Mouse (Mus musculus) mesoderm, embryonic 11.5 days (tissue): ENCODE measurements around the gene Prkcz.

Experiments used
- DNase-seq: peaks from one replicate; pipeline ENCODE4 v3.0.0-alpha.2; 2012; ENCODE audit warnings: low read depth, low spot score

Gene Prkcz

DNA sequence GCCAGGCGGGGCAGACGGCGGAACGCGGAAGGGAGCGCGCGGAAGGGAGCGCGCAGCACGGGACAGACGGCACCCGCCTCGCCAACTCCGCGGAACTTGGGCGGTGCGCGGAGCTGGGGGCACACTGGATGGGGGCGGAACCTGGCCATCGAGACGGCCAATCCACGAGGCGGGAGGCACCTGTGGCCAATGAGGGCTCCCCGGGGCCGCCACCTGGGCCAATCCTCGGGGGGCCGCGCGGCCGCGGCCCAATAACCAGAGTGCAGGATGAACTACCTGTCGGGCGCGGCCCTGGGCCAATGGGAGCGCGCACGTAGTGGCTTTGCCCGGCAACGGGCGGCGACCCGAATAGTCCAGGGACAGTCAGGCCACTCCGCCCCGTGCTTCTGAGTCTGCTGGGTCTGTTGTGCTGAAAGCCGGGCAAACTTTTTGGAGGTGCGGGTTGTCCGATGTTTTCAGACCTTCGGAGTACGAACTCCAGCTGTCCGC, at the start of gene Prkcz:
TSS of gene Prkcz (minus strand) at position 59 of the 489 bp plus-strand sequence.
- DNase-seq = peak; percentile 84

DNA sequence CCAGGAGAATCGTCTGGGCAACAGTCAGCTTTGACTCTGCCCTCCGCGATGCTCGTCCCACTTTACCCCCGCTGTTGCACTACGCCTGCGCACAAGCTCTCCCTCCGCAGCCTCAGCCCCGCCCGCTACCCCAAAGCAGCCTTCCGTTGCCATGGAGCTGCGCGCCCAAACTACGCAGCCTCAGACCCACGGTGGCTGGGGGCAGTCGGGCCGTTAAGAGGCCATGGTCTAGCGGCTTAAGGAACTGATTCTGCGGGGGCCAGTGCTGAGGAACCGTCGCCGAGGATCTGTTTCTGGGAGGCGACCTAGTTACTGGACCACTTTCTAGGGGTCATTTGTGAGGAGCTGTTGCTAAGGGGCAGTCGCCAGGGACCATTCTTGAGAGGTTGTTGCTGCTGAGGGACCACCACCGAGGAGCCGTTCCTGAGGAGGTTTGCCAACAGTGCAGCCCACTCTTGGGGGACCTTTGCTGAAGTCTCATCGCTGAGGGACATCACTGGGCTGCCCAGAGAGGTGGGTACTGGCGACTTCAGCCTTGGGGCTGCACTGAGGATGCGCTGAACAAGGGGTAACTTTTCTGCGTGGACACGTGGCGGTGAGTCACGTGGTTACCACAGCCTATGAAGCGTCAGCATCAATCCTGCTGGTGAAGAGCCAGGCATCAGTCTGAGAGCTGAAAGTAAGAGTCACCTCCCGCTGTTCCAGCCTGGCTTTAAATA, 48.1 kb upstream of the Prkcz start, which contains the start of gene Cfap74:
TSS of gene Cfap74 (plus strand) at position 133 of the 719 bp plus-strand sequence.
- DNase-seq = peak; percentile 91

DNA sequence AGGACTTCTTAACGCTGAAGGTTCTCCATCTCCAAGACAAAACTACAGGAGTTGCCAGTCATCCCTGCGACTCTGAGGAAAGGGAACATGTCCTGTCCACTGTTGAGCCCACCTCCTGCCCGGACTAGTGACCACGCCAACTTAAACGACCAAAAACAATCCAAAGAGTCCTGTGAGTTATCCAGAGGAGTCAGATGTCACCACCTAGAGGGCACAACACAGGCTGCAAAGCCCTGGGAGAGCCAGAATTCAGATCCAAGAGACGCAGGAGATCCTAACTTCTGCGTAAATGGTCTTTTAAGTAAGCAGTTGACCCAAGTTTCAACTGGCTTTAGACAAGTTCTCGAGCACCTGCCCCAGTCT, 47.5 kb upstream of the Prkcz start:
- DNase-seq = no peak

DNA sequence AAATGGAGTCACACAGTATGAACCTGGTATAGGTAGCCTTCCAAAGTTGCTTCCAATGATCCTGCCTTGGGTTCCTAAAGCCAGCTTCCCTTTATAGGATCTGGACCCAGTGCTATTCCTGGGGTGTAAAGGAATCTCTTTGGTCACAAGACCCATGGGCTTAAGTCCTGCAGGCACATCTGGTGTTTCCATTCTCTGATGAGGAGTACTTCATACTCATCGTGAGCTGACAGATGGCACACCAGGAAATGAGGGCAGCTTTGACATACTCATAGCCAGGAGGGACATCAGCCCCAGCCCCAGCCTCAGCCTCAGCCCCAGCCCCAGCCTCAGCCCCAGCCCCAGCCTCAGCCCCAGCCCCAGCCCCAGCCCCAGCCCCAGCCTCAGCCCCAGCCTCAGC, 41.3 kb upstream of the Prkcz start:
- no peak for DNase-seq

DNA sequence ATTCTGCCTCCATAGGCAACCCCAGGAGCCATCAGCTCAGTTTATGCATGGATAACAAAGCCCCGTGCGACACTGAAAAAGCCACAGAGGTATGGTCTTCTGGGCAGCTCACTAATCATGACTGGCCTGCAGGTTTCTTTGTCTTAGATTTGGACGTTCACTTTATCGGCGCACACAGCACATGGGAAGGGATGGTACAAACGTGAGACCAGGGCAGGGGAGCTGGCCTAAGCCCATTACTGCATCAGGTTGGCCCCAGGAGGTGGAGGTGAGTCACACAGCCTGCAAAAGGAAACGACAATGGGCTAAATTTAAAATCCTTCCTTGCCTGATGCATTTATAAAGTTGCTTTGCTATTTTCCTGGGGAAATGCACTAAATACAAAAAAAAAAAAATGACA, 40.0 kb upstream of the Prkcz start:
- no peak for DNase-seq

DNA sequence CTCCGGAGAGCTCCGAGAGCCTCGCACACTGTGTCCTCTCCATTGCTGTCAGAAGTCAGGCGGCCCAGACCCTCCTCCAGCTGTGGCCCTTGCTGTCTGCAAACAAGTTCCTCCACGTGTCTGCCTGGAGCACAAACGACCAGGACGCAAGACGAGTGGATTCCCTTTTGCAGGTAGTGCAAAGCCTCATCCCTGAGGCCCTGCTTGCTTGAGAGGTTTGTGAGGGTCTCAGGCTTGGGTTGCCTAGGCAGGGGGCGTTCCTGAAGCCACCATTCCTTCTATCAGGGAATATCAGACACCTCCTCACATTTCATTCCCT, 37.0 kb upstream of the Prkcz start:
- DNase-seq = no peak

DNA sequence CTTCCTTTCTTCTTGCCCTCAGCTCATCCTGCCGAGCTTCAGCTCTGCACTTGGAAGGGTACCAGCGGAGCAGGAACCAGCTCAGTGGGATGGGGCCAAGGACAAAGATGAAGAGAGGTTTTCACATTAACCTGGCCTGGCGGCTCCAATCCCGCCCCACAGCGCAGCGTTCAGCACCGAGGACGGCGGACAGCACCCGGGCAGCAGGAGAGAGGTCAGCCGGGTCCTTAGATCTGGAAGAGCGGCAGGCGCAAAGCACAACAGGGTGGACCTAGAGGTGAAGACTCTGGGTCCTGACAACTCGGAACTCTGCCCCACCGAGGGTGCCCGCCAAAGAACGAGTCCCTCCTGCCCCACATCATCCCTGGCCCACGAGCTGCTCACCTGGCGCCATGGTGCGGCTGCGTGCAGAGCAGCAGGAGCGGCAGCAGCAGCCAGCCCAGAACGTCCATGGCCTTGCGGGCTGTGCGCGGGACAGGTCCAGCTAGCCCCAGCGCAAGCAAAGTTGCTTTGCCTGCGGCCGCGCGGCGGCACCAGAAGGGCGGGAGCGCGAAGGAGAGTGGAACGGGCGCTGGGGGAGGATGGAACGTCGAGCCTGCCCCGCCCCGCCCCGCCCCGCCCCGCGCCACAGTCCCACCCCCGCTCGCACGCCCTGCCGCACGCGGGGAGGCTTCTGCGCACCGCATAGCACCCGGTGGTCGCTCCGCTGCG, 36.5 kb upstream of the Prkcz start, which contains the start of gene Gabrd:
TSS of gene Gabrd (minus strand) at position 602 of the 711 bp plus-strand sequence.
- peak; percentile 68 for DNase-seq

DNA sequence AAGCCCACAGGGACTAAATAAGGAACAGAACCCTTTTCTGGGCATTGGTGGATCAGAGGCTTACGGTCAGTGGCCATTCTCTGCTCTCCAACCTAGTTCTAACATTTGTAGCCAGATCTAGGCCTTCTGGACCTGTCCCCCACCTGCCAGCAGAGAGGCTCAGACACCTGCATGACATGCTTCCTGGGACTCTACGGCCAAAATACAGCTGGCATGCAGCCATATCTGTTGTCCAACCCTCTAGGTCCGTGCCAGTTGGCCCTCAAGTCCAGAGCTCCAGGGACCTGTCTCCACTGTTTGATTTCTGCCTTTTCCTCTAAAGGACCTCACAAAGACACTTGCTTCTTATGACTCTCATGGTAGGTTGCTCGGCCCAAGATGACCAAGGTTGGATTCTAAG, 35.6 kb upstream of the Prkcz start:
- no peak for DNase-seq

DNA sequence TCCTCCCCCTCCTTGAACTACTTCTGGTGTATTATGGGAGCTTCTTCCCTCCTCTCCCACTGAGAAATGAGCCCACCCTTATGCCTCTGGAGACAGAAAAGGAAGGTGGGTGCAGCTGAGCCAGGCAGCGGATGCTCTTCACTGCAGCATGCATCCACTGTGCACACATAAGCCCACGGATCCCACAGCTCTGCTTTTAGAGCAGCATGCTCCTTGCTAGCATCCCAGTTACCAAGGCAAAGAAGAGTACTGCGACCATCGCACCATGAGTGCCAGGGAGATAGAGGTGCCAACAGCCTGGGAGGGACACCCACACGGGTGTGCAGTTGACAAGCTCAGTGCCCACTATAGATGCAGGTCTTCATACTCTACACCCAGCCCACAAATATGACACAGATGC, 34.3 kb upstream of the Prkcz start:
- DNase-seq = no peak

DNA sequence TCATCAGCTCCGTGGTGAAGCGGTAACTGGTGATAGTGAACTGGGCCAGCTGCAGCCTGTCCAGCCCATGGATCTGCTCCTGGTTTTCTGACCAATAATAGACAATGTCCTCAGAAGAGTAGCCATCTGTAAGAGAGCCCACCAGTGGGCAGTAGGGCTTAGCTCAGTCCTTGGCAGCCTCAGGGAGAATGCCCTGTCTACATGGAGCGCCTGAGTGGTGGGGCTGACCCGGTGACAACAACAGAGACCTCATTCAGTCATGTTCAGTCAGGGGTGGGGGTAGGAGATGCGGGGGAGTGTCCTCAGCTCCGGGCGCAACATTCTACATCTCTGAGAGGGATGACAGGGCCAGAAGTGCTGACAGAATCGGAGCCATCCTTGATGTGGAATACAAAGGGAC, 26.0 kb upstream of the Prkcz start:
- DNase-seq = no peak

DNA sequence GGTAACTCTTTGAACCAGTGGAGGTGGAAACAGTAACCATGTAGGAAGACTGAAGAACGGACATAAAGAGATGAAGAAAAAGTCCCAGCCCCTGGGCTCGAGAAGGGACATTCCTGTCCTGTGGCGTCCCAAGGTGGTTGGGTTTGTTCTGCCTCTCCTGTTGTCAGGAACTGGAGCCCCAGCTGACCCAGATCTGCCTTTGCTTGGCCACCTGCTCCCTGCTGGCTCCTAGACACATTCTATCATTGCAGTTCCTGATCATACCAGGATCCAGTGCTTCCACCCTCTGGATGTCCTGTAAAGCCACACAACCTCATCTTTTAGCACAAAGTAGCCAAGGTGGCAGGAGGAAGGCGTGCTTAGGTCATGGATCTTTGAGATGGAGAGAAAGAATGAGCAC, 22.2 kb upstream of the Prkcz start:
- no peak for DNase-seq

DNA sequence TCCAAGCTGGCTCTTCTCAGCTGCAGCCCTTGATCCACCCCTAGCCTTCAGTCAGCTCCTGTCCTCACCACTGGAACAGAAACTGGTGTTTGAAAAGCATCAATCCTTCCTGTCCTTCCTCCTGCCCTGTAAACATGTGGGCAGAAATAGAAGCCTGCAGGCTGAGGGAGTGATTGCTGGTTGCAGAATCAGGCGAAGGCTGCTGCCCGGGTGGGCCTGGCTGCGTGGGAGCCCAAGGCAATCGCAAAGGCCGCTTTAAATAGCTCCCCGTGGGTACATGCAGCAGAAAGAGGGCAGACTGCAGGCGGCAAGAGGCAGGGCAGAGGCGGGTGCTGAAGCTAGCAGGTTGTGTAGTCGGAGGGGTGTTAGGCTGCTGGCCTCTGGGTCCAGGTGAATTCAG, 21.6 kb upstream of the Prkcz start:
- no peak for DNase-seq

DNA sequence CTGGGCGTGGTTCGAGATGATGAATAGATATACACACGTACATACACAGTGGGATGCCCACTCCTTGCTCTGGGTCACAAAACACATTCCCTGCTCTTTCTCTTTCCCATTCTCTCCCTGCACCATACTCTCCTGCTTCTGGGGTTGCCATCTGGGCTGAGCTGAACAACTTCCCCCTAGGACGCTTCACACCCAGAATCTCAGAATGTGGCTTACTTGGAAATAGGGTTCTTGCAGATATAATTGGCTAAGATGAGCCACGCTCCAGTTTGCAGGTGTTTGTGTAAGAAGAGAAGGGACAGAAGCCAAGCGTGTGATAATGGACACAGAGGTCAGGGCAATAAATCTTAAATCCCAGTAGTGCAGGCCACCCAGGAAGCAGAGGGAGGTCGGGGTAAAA, 20.8 kb upstream of the Prkcz start:
- no peak for DNase-seq

DNA sequence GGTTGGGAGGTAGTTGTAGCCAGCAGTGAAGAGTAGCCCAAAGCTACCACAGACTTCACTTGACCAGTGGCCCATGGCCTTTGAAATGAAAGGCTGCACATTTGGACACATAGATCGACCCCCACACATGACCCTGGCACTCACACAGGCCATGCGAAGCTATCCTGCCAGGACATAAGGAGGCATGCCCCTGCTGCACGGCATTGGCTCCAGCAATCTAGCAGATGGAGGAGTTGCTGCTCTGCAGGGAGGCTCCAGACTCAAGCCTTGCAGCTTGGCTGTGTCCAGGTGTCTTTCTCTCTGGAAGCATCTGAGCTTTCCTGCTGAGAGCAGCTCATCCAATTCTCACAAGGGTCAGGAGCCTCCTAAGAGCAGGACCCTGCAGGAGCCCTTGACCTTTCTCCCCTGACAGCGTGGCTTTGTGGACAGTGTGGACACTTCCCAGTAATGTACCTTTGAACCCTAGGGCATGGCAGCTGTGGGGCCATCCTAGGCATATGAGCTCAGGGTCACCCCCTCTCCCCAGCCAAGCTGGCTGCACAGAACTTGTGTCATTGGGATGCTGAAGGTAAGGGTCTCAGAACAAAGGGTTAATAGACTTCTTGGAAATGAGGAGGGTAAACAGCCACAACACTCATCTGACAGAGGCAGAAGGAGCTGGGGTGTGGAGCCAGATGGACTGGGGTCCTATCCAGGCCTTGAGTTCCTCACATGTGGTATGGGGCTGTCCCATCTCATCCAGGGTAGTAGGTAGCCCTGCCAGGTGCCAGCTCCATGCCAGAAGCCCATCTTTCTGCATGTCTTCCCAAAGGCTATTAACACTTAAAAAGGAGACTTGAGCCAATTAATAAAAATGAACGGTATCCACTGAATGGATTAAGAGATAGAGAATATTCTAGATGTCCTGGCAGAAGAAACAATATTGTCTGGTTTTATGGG, 10.9 kb upstream of the Prkcz start:
- DNase-seq = no peak

DNA sequence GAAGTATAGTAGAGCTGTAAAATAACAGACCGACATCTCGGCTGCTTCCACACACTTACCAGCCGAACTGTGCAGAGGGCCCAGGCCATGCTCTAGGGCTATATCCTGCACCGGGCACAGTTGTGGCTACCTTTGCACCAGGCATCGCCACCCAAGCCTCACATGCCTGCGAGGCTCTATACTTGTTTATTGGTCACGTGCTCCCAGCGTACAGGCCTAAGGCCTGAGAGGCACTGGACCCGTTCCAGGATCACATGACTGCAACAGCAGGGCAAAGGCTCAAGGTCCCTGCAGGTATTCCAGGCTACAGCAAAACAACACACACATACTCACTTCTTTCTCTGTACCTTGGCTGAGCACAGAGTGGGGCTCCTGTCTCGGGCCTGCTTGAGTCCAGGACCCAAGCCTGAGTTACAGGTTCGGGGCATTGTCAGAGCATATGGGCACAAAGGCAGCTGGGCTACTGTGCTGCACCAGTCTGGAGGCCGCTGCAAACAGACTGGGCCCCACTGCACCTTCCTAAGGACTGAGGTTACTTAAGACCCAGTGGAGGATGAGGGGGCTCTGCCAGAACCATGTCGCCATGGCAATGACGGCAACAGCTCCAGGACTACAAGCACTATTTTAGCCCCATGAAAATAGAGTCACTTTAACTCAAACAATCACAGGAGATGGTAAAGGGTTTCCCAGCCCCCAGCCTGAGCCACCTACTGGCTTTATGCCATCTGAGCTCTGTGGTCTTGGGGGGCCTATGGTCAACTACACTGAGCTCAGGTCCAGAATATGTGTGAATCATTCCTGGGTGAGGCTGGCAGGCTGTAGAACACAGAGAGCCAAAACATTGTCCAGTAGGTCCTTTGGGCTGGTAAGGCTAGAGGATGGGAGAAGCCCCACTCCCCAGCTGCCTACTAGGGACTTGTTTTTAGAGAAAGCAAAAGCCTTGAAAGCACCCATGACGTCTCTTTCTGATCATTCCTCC, 9.9 kb upstream of the Prkcz start:
- DNase-seq = no peak

DNA sequence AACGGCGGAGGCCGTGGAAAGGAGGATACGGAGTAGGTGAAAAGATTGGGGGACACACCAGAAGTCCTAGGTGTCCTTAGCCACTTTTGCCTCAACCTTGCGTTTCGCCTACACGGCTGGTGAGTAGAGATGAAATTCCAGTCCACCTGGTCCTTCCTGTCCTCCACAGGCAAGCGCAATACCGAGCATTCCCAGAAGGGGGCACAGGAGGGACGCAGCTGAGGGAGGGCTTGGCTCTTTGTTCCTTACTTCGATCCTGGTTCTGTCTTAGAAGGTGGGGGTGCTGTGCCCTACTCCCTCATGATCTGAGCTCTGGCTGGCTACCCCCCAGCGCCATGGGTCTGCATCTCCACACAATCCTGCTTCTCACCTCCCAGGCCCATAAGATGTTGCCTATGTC, 7.5 kb upstream of the Prkcz start:
- DNase-seq = peak; percentile 66

DNA sequence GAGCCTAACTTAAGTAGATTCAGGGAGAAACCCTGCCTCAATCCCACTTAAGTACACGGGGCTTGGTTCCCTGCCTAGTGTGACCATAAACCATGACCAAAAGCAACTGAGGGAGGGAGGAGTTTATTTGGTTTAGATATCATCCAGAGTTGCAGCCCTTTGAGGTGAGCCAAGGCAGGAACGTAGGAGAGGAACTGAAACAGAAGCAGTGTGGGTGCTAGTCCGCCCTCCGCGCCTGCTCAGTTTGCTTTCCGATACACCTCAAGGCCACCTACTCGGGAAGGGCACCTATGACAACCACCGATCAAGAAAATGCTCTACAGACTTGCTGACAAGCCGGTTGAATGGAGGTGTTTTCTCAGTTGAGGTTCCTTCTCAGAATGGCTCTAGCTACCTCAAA, 6.6 kb upstream of the Prkcz start:
- DNase-seq = no peak

DNA sequence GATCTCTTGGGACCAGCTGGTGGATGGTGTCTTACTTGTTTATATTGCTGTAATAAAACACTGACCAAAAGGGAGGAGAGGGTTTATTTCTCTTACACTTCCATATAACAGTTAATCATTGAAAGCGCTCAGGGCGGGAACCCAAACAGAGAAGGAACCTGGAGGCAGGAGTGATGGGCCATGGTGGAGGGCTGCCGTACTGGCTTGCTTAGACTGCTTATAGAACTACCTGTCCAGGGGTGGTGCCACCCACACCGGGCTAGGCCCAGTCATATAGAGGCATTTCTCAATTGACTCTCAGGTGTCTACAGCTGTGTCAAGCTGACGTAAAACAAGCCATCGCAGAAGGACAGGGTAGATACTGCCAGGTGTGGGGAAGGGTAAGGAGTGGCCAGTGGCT, 5.6 kb upstream of the Prkcz start:
- no peak for DNase-seq

DNA sequence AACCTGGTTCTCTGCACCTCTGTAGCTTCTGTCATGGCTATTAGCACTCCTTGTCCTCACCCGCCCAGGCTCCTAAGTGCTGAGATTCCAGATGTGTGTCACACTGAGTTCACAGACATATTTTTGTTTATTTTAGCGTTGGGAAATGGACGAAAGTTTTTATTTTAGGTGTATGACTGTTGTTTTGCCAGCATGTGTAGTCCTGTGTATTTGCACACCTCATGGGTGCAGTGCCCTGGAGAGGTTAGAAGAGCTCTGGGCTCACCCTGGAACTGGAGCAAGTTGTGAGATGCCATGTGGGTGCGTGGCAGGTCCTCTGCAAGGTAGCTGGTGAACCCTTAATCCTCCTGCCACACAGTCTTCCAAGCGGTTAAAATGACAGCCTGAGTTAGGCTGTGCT, 1.3 kb upstream of the Prkcz start:
- DNase-seq = no peak

DNA sequence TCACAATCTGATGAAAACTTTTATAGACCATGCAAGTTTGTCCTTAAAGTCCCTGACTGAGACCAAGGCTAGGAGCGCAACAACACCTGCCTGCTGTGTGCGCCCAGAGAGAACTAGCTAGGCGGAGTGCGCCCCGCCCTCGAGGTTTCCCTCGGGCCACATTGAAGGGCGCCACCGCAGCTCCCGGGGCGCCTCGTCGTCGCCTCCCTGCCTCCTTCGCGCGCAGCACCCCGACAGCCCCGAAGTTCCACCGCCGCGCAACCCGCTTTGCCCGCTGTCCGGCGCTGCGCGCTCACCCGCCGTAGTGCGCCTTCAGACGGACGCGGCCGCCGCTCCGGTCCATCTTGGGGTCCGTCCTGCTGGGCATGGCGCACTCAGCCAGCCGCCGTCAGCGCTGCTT, 305 bp downstream of the Prkcz start:
- DNase-seq = no peak
